ENCODE assay signal across 14 mouse cellular contexts in the genomic region with DNA sequence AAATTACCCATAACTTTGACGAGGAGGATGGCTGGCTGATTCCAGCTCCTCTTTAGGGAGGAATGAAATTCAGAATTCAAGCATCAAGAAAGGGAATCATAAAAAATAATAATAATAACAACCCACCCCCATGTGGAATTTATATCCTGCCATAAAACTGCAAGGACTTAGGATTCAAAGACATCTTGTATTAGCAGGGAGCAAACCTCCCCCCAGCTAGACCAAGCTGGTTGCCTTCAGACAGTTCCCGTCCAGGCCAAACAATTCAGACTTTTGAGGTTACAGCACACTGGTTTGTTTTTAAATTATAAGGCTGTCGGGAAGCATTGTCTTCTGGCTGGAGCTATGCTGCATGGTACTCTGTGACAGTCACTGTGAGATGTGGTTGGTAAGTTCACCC.
"Had no signal": no experiment of that assay in that cellular context is flagged by ENCODE, and none has a peak within 500 bp of the region (broad histone marks: within the 10 kb centered on the region; RNA-seq: fewer than 3 reads in every experiment).

No protein-coding gene starts in this region.

- H3K27ac ChIP-seq: lung, embryonic 15.5 days; macrophage; midbrain, embryonic 13.5 days; midbrain, embryonic 15.5 days; neural tube, embryonic 12.5 days; stomach, embryonic 15.5 days; stomach, postnatal 0 days had no signal

- H3K9me3 ChIP-seq: lung, embryonic 15.5 days; megakaryocyte, embryonic 14.5 days; midbrain, embryonic 13.5 days; midbrain, embryonic 15.5 days; neural tube, embryonic 12.5 days; stomach, embryonic 15.5 days had no signal

- ATAC-seq: lung, postnatal 0 days; midbrain, embryonic 13.5 days; midbrain, embryonic 15.5 days had no signal

- DNase-seq: lung, adult 2 months; lung, postnatal 14 days; lung, postnatal 36 days; right cerebral cortex, postnatal 14 days had no signal

- H3K36me3 ChIP-seq: lung, embryonic 15.5 days; midbrain, embryonic 13.5 days; midbrain, embryonic 15.5 days; neural tube, embryonic 12.5 days; stomach, embryonic 15.5 days had no signal

- H3K4me1 ChIP-seq: midbrain, embryonic 15.5 days; stomach, embryonic 15.5 days had no signal

- H3K4me2 ChIP-seq: lung, embryonic 15.5 days; midbrain, embryonic 11.5 days; midbrain, embryonic 13.5 days; midbrain, embryonic 15.5 days; neural tube, embryonic 12.5 days; stomach, embryonic 15.5 days had no signal

- H3K27me3 ChIP-seq: lung, embryonic 15.5 days; midbrain, embryonic 13.5 days; midbrain, embryonic 15.5 days; neural tube, embryonic 12.5 days; stomach, embryonic 15.5 days had no signal

- H3K4me3 ChIP-seq: lung, embryonic 15.5 days; megakaryocyte, embryonic 14.5 days; midbrain, embryonic 13.5 days; midbrain, embryonic 15.5 days; neural tube, embryonic 12.5 days; stomach, embryonic 15.5 days had no signal

- H3K9ac ChIP-seq: lung, embryonic 15.5 days; midbrain, embryonic 13.5 days; midbrain, embryonic 15.5 days; neural tube, embryonic 12.5 days; stomach, embryonic 15.5 days had no signal
